Mouse (Mus musculus) G1E (cell line): Measurements from ENCODE around the gene Actn3. TPM values are rescaled to one million over a fixed set of nuclear protein-coding genes. Genes with fewer than 3 reads are reported as not detected.
"Not testable (repeated sequence)": the region's sequence is repeated elsewhere in the genome, so short reads cannot be mapped to it uniquely, and the experiment has no call there.

ENCODE experiments used
- ATAC-seq: 2 replicates; pipeline ENCODE4 v1.8.0; 2016; ENCODE audit warnings: mild to moderate bottlenecking; ENCODE audit not compliant: insufficient number of reproducible peaks, poor library complexity, low FRiP score, severe bottlenecking; ENCODE audit errors: extremely low read depth
- DNase-seq: peaks from one replicate; pipeline ENCODE4 v3.0.0; 2012; ENCODE audit warnings: low spot score
- H3K27me3 ChIP-seq: 2 replicates; pipeline ENCODE4 v1.6.1; 2012; ENCODE audit warnings: mild to moderate bottlenecking, low read length, inconsistent platforms; ENCODE audit not compliant: insufficient read depth
- H3K36me3 ChIP-seq: replicated peaks from 2 replicates; pipeline ENCODE3; 2012; ENCODE audit warnings: mild to moderate bottlenecking, inconsistent platforms
- H3K4me1 ChIP-seq: 2 replicates; pipeline ENCODE4 v1.6.1; 2012; ENCODE audit warnings: low read depth, low read length, inconsistent platforms, mixed read lengths; ENCODE audit not compliant: insufficient read depth
- H3K4me3 ChIP-seq: 2 replicates; pipeline ENCODE4 v1.5.1; 2012; ENCODE audit warnings: low read depth, mild to moderate bottlenecking, inconsistent platforms, low read length, moderate library complexity, mixed read lengths
- H3K9me3 ChIP-seq: replicated peaks from 2 replicates; pipeline ENCODE4 v1.6.1; 2012; ENCODE audit warnings: inconsistent platforms
- CTCF ChIP-seq: IDR thresholded peaks from 2 replicates; pipeline ENCODE4 v1.5.1; 2012; ENCODE audit warnings: low read depth, low read length, inconsistent platforms, mixed read lengths
- GATA1 ChIP-seq: IDR thresholded peaks from 2 replicates; pipeline ENCODE4 v1.6.1; 2012; ENCODE audit warnings: borderline replicate concordance, low read length, inconsistent platforms, mixed read lengths
- GATA2 ChIP-seq: IDR thresholded peaks from 2 replicates; pipeline ENCODE4 v1.6.1; 2012; ENCODE audit warnings: low read depth, low read length, inconsistent platforms, borderline replicate concordance
- POLR2AphosphoS5 ChIP-seq: IDR thresholded peaks from 2 replicates; pipeline ENCODE4 v1.6.1; 2012; ENCODE audit warnings: low read depth, low read length, inconsistent platforms; ENCODE audit not compliant: insufficient replicate concordance
- TAL1 ChIP-seq: conservative IDR thresholded peaks from 2 replicates; pipeline ENCODE4 v1.6.1; 2012; ENCODE audit warnings: low read depth, low read length, inconsistent platforms, mixed read lengths
- polyA plus RNA-seq: library from polyadenylated mRNA; stranded (reverse); fragments of >175 nt; gene quantifications from 2 replicates; pipeline ENCODE4 v1.2.3, GENCODE M21; 2012
- total RNA-seq, 2 experiments: library from RNA; stranded (forward) in 1 of 2; stranded (reverse) in 1 of 2; fragments of 200-1000 nt in 1 of 2; fragments of >200 nt in 1 of 2; fragmentation: Nextera tagmentation in 1 of 2; gene quantifications; 2 replicates each; pipeline ENCODE4 v1.2.3; 2014 to 2017

Actn3 gene
- total and polyA plus RNA-seq, 3 experiments, result 0.03 to 0.16 TPM; not detected in 1

DNA sequence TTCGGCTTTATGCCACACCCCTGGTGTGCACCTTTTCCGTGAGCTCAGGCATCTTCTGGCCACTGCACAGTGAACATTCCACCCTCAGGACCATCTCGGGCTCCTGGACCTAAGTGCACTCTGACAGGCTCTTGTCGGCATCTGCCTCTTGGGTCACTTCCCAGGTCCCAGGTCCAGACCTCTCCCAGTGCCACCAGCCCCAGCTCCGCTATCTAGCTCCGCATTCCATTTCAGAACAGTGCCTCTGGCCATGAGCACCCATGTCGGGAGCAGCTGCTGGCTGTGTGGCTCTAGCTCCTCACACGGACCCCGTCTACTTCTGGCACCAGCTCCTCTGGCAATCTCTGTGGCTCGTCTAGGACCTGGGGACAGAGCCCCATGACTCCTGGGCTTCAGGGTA lies 12.1 kb upstream of the Actn3 start:
- peaks cover 4% of the 10 kb centered on the region; the same call in 1 of the 2 replicates for H3K27me3 ChIP-seq
- no peak for DNase-seq
- TF ChIP-seq GATA2, result no peak
- no peak for TF ChIP-seq POLR2AphosphoS5
- TF ChIP-seq CTCF, result no peak
- no peak for TF ChIP-seq GATA1
- no peak for TF ChIP-seq TAL1
- no peak for ATAC-seq
- peaks cover 11% of the 10 kb centered on the region for H3K36me3 ChIP-seq
- no peak overlapping the region for H3K4me3 ChIP-seq
- H3K4me1 ChIP-seq, result peaks cover 19% of the 10 kb centered on the region
- no peaks in the 10 kb centered on the region for H3K9me3 ChIP-seq

DNA sequence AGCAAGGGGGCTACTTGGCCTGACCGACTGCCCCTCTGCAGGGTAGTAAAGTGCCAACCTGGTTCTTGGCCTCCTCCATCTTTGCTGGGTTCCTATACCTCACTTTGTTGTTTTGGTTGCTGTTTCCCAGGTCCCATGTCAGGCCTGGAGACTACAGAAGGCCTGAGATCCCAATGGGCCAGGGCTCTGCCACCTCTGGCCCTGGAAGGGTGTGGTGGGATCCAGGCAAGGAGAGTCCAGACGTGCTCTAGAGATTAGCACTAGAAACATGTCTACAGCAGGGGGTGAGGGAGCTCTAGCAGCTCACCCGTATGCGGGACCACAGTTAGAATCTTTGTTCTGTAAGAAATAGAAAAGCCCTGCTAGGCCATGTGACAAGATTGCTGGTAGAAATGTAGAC lies 6.3 kb upstream of the Actn3 start:
- no peak overlapping the region for H3K4me3 ChIP-seq
- no peaks in the 10 kb centered on the region for H3K9me3 ChIP-seq
- H3K4me1 ChIP-seq, result peaks cover 24% of the 10 kb centered on the region
- H3K27me3 ChIP-seq, result no peaks in the 10 kb centered on the region
- ATAC-seq (no peak), DNase-seq (no peak)
- peaks cover 59% of the 10 kb centered on the region for H3K36me3 ChIP-seq
- TF ChIP-seq CTCF, result no peak
- TF ChIP-seq GATA2, result no peak
- TF ChIP-seq POLR2AphosphoS5, result no peak
- TF ChIP-seq GATA1, result no peak
- TF ChIP-seq TAL1, result no peak

GRCm38 (mm10) chr19:4879324-4879703 lies 1.6 kb upstream of the Actn3 start:
- peaks cover 19% of the 10 kb centered on the region for H3K27me3 ChIP-seq
- H3K36me3 ChIP-seq, result peaks cover 47% of the 10 kb centered on the region
- peak overlapping the region; percentile 98 for H3K4me3 ChIP-seq
- no peak for DNase-seq
- H3K9me3 ChIP-seq, result no peaks in the 10 kb centered on the region
- TF ChIP-seq GATA1 (no peak), CTCF (no peak), POLR2AphosphoS5 (no peak), TAL1 (no peak), GATA2 (no peak)
- peaks cover 39% of the 10 kb centered on the region for H3K4me1 ChIP-seq
- ATAC-seq, result no peak

- H3K36me3 ChIP-seq, result peaks cover 40% of the 10 kb centered on the region
- H3K27me3 ChIP-seq, result peaks cover 22% of the 10 kb centered on the region
- TF ChIP-seq CTCF (no peak), TAL1 (no peak), GATA2 (peak; percentile 100), POLR2AphosphoS5 (no peak), GATA1 (no peak)
- H3K9me3 ChIP-seq, result no peaks in the 10 kb centered on the region
- ATAC-seq (peak; percentile 100), DNase-seq (peak; percentile 99)
- peaks cover 39% of the 10 kb centered on the region for H3K4me1 ChIP-seq
- H3K4me3 ChIP-seq, result peak within 1 kb of the TSS; percentile 98
These were observed 955 bp upstream of the Actn3 start, which contains the start of gene Zdhhc24 for GRCm38 (mm10) chr19:4878405-4879323. TSS of gene Zdhhc24 (plus strand) at chr19:4878668.

GRCm38 (mm10) chr19:4876755-4877154 lies 954 bp downstream of the Actn3 start:
- no peak for TF ChIP-seq GATA2
- TF ChIP-seq CTCF, result no peak
- TF ChIP-seq POLR2AphosphoS5, result no peak
- no peak for TF ChIP-seq TAL1
- TF ChIP-seq GATA1, result no peak
- ATAC-seq, result no peak
- H3K4me1 ChIP-seq, result peaks cover 37% of the 10 kb centered on the region
- no peaks in the 10 kb centered on the region for H3K9me3 ChIP-seq
- no peak for DNase-seq
- H3K4me3 ChIP-seq, result no peak overlapping the region
- peaks cover 21% of the 10 kb centered on the region for H3K36me3 ChIP-seq
- H3K27me3 ChIP-seq, result peaks cover 32% of the 10 kb centered on the region

- Histone ChIP-seq H3K27me3 (peaks cover 36% of the 10 kb centered on the region), H3K36me3 (peaks cover 16% of the 10 kb centered on the region), H3K4me3 (no peak overlapping the region), H3K9me3 (no peaks in the 10 kb centered on the region), H3K4me1 (peaks cover 33% of the 10 kb centered on the region)
- TF ChIP-seq GATA2, result no peak
- no peak for DNase-seq
- no peak for ATAC-seq
These were observed 1.5 kb downstream of the Actn3 start for GRCm38 (mm10) chr19:4876241-4876640.

DNA sequence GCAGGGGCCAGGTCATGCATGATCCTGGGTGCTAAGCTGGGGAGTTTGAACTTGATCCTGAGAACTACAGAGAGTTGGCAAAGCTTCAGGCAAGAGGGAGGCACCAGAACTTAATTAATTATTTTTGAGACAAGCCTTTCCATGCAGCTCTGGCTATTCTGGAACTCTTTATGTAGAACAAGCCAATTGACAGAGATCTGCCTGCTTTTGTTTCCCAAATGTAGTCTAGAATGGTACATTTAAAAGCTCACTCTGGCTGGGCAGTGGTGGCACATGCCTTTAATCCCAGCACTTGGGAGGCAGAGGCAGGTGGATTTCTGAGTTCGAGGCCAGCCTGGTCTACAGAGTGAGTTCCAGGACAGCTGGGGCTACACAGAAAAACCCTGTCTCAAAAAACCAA lies 3.1 kb downstream of the Actn3 start:
- H3K36me3 ChIP-seq, DNase-seq, ATAC-seq, H3K4me3 ChIP-seq, H3K9me3 ChIP-seq: not testable (repeated sequence)
- Histone ChIP-seq H3K4me1 (peaks cover 18% of the 10 kb centered on the region), H3K27me3 (peaks cover 41% of the 10 kb centered on the region)
